Mouse (Mus musculus) WW6 (cell line): ENCODE data around the gene Amotl2.

Experiments
- DNase-seq: peaks from one replicate; pipeline ENCODE4 v3.0.0-alpha.2; 2013; ENCODE audit warnings: low read depth, low spot score

The Amotl2 gene

DNA sequence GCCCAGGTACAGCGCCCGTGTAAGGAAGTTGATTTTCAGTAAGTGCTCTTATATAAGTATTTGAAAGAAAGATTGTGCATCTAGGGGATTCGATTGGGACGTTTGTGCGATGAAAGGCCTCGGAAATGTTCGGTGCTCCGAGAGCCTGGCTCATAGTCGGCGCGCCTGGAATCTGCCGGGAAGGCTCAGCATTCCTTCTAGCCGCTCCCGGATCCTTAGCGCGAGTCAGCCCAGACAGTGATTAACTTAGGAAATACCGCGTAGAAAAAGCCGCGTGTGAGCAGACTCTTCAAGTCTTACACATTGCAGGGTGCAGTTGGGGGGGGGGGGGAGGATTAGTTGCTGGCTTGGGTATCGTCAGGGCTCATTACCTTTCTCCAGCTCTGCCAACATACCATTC is 2.2 kb downstream of the Amotl2 start:
- no peak for DNase-seq

DNA sequence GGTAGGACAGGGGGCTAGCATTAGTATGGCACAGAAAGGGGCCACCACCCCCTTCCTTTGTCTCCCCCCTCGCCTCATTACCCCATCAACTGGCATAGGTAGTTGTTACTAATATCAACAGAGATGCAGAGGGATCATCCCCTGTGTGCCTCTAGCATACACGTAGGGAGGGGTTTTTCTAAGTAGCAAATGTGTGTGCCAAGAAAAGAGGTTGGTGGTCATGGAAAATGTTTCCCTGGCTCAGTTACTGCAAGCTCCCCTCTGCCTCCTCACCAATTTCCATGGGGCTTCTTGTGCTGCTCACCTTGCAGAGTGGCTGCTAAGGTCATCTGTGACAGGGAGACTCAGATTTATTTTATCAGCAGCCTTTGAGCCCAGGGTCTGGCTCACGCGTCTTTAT is 2.6 kb downstream of the Amotl2 start:
- DNase-seq, result no peak

DNA sequence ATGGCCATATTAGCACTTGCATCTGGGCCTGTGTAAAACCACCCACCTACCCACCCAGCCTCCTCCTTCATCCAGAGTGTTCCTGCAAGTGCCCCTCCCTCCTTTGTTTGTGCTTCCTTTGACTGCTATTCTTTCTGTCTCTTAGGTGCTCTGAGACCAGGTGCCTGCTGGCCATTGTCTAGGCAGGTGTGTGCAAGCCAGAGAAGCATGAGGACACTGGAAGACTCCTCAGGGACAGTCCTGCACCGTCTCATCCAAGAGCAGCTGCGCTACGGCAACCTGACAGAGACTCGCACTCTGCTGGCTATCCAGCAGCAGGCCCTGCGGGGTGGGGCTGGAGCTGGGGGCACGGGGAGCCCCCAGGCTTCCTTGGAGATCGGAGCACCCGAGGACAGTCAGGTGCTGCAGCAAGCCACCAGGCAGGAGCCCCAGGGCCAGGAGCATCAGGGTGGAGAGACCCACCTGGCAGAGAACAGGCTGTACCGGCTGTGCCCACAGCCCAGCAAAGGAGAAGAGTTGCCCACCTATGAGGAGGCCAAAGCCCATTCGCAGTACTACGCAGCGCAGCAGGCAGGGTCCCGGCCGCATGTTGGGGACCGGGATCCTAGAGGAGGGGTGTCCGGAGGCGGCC is 3.6 kb downstream of the Amotl2 start:
- DNase-seq, result no peak

DNA sequence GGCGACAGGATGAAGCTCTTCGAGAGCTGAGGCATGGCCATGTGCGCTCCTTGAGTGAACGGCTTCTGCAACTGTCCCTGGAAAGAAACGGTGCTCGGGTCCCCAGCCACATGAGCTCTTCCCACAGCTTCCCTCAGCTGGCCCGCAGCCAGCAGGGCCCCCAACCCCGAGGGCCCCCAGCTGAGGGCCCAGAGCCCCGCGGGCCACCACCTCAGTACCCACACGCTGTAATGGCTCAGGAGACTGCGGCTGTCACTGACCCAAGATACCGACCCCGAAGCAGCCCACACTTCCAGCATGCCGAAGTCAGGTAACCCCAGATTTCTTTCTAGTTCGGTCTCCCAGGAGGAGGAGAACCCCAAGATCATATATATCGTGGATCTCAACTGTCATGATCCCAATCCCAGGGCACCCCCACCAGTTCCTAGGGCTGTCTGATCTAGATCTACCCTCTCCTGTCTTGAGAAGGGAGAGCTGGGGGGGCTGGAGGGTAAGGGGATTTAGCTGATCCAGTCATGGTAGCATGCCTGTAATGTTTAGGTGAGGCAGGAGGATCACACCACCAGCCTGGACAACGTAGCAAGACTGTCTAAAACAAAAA is 4.2 kb downstream of the Amotl2 start:
- no peak for DNase-seq

DNA sequence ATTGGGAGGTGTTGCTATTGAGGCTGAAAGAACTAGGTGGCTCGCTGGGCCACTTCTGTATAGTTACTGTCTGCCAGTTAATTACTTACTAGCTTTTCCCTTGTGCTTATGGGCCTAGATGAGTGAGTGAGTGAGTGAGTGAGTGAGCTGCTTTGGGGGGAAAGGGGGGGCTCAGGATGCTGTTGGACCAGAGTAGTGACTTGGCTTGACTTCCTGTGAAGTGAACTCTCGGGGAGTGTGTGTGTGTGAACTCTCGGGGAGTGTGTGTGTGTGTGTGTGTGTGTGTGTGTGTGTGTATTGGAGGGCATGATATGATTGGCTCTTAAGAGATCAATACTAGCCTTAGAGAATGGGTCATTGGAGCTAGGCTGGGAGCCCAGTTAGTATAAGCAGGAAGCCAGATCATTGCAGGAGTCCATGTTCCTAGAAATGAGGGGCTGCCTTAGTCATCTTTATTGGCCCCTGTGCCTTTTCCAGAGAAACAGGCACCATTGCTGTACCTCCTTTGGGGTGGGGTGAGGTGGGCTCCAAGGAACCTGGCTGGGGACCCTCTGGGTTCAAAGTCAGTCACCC is 5.0 kb downstream of the Amotl2 start:
- no peak for DNase-seq

- no peak for DNase-seq
These were observed 5.6 kb downstream of the Amotl2 start for GRCm38 (mm10) chr9:102722071-102722561.

GRCm38 (mm10) chr9:102722750-102723149 is 6.3 kb downstream of the Amotl2 start:
- DNase-seq, result no peak

- no peak for DNase-seq
These were observed 6.8 kb downstream of the Amotl2 start for GRCm38 (mm10) chr9:102723241-102723709.

GRCm38 (mm10) chr9:102723990-102724461 is 7.6 kb downstream of the Amotl2 start:
- no peak for DNase-seq

- no peak for DNase-seq
These were observed 8.5 kb downstream of the Amotl2 start for GRCm38 (mm10) chr9:102724942-102725341.

DNA sequence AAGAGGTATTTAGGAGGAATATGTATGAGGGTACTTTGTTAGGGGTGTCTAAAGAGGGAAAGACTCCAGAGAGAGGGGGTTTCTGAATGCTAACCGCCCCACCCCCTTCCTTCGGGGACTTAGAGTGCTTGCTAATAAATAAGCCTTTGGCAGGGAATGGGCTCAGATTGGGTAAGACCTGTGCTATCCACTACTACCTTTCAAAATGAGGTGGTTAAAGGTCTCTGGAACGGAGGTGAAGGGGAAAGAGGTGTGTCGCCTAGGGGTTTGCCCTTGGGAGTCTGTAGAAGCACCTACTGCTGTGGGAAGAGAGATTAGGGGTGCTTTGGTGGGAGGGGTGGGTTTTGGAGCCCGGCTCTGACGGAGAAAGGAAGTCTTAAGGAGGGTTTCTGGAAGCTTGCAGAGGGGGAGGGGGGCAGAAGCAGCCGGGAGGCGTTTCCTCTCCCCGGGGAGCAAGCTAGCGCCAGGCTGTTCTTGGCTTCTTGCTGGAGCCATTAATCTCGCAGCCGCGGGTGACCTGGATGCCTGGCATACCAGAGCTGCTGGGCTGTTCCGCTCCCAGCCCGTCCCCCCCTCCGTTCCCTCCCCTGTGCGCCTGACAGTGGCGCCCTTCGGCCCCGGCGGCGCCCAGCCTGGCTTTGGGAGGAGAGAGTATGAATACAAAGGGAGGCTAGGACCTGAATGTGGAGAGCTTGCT is 9.6 kb downstream of the Amotl2 start:
- peak; percentile 81 for DNase-seq

DNA sequence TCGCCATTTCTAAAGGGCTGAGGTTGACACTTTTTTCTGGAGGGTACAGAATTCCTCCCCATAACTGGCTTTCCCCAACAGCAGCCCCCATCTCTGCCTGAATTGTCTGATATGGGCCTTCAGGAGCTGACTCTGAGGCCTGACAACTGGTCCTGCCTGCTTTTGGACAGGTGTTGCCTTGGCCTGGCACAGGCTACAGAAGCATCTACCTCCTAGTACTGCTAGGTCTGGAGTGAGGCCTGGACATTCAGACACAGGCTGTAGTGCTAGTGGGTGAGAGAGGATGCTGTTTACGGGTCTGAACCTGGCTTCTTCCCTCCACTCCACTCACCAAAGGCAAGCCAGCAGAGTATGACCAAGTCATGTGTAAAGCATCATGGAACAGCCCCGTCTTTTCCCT is 10.3 kb downstream of the Amotl2 start:
- no peak for DNase-seq

DNA sequence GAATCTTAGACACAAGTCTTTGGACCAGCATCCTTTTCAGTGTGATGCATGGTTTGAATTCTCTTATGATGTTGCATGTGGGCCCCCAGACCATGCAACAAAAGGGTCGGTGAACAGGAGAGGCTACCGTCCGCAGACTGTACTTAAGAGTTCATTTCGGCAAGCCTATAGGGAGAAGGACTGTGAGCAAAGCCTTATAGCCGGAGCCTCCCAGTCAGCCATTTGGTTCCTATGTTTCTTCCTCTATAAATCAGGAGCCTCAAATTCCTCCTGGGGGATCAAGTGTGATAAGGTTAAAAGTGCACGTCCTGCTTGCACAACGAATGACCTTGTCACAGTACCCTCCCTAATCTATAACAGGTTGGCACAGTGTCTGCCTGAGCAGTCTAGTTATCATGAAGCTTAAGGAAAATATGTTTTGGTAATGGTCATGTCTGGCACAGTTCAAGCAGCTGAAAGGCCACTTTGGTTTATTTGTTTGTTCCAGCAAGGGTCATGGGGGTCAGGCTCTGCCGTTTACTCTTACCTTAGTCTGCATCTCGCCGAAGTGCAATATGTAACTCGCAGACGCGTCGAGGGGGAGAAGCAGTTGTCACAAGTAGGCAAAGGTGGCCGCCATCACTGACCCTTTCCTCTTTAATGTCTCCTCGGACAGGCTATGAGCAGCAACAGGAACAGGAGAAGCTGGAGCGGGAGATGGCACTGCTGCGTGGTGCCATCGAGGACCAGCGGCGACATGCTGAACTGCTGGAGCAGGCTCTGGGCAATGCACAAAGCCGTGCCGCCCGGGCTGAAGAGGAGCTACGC is 11.4 kb downstream of the Amotl2 start:
- no peak for DNase-seq

DNA sequence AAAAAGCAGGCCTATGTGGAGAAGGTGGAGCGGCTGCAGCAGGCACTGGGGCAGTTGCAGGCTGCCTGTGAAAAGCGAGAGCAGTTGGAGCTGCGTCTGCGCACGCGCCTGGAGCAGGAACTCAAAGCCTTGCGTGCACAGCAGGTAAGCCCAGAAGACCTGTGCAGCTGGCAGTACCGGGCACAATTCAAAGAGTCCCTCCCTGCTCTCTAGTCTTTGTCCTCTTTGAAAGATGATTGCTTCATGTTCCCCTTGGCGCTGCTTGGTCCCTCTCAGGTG is 11.9 kb downstream of the Amotl2 start:
- no peak for DNase-seq

DNA sequence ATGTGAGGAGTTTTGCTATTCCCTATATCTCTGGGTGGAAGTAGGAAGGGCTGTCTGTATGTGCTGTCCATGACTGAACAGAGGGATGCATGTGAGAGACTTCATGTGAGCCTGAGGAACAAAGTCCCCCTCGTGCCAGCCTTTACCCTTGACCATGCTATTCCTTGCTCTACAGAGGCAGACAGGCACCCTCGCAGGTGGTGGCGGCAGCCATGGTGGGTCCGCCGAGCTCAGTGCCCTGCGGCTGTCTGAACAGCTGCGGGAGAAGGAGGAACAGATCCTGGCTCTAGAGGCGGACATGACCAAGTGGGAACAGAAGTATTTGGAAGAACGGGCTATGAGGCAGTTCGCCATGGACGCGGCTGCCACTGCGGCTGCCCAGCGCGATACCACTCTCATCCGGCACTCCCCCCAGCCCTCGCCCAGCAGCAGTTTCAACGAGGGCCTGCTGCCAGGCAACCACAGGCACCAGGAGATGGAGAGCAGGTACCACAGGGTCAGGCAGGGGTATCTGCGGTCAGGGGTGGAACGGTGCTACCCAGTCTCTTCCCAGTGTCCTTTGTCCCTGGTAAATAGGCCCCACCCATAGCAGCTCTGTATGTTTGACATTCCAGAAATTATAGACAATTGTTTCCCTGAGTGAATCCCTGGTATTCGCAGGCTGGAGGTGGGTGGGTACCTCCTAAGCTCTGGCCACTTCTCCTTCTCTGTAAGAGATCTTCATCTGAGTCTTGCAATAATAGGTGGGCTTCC is 12.8 kb downstream of the Amotl2 start:
- no peak for DNase-seq

GRCm38 (mm10) chr9:102729876-102730413 is 13.5 kb downstream of the Amotl2 start:
- DNase-seq, result no peak

- DNase-seq, result no peak
These were observed 14.6 kb downstream of the Amotl2 start for GRCm38 (mm10) chr9:102731044-102731471.

DNA sequence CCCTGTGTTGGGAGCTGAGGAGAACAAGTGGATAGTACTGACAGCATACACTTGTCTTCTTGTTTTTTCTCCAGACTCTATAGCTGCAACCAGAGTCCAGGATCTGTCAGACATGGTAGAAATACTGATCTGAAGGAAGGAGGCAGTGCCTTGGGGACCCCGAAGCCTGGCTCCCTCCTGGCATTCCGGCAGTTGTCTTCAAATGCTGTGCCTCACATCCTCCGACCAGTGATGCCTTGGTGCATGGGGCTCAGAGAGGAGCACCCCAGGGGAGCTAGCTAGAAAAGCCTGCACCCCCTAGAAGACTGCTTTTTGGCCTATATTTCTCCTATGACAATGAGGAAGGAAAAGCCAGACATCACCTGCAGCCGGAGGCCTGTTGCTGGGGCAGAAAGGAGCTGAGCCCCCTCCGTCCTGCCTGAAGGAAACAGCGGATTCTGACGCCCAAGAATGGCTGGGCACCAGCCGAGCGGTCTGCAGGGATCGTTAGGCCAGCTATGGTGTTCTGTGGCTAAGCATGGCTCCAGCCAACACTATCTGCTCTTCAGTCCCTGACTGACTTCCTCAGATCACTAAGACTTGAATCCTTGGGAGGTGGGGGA is 15.2 kb downstream of the Amotl2 start:
- no peak for DNase-seq

- DNase-seq, result no peak
These were observed 15.9 kb downstream of the Amotl2 start for GRCm38 (mm10) chr9:102732326-102732865.

GRCm38 (mm10) chr9:102733459-102733858 is 17.0 kb downstream of the Amotl2 start:
- no peak for DNase-seq
